Mouse (Mus musculus): ENCODE measurements around the gene Wdr81. TPM values are rescaled to one million over a fixed set of nuclear protein-coding genes. Genes with fewer than 3 reads are reported as not detected.

Wdr81 gene
- polyA plus RNA-seq, 1 experiment from 2014 or later: 5.7 TPM

GRCm38 (mm10) chr11:75434138-75434537 is 20.4 kb downstream of the Wdr81 start:
- no peak for DNase-seq (ENCODE audit: low spot score)
- no peaks in the 10 kb centered on the region for H3K27me3 ChIP-seq (replicated peaks; ENCODE audit: control insufficient read depth, insufficient read depth, low read length)
- H3K27ac ChIP-seq (replicated peaks; ENCODE audit: low read depth, low read length): no peak overlapping the region
- H3K4me2 ChIP-seq (ENCODE audit: low read depth, low read length): no peak overlapping the region
- no peaks in the 10 kb centered on the region for H3K36me3 ChIP-seq (ENCODE audit: control insufficient read depth, insufficient read depth, low read length)
- WGBS: 83% methylated on average over 5 of the region's 5 CpGs
- no peak overlapping the region for H3K4me3 ChIP-seq (ENCODE audit: low read depth, low read length)
- H3K9ac ChIP-seq (ENCODE audit: low read depth, low read length): no peak overlapping the region
- H3K9me3 ChIP-seq (ENCODE audit: control insufficient read depth, low read length): peaks cover 4% of the 10 kb centered on the region; the same call in 1 of the 2 replicates
- no peaks in the 10 kb centered on the region for H3K4me1 ChIP-seq (ENCODE audit: control insufficient read depth, insufficient read depth, low read length)
- no peak for ATAC-seq (ENCODE audit: low read depth)

GRCm38 (mm10) chr11:75431307-75431706 is 23.2 kb downstream of the Wdr81 start:
- Histone ChIP-seq H3K36me3 (ENCODE audit: control insufficient read depth, insufficient read depth, low read length) (no peaks in the 10 kb centered on the region), H3K4me1 (ENCODE audit: control insufficient read depth, insufficient read depth, low read length) (no peaks in the 10 kb centered on the region), H3K4me3 (ENCODE audit: low read depth, low read length) (no peak overlapping the region), H3K27ac (replicated peaks; ENCODE audit: low read depth, low read length) (no peak overlapping the region), H3K9me3 (ENCODE audit: control insufficient read depth, low read length) (peaks cover 4% of the 10 kb centered on the region; the same call in 1 of the 2 replicates), H3K9ac (ENCODE audit: low read depth, low read length) (no peak overlapping the region), H3K4me2 (ENCODE audit: low read depth, low read length) (no peak overlapping the region), H3K27me3 (replicated peaks; ENCODE audit: control insufficient read depth, insufficient read depth, low read length) (no peaks in the 10 kb centered on the region)
- WGBS: 72% methylated on average over 11 of the region's 11 CpGs
- ATAC-seq (ENCODE audit: low read depth) (peak; percentile 71), DNase-seq (ENCODE audit: low spot score) (peak; percentile 63)

GRCm38 (mm10) chr11:75429019-75429705 is 25.4 kb downstream of the Wdr81 start:
- no peak overlapping the region for H3K9ac ChIP-seq (ENCODE audit: low read depth, low read length)
- no peaks in the 10 kb centered on the region for H3K4me1 ChIP-seq (ENCODE audit: control insufficient read depth, insufficient read depth, low read length)
- peaks cover under 1% of the 10 kb centered on the region; the same call in 1 of the 2 replicates for H3K9me3 ChIP-seq (ENCODE audit: control insufficient read depth, low read length)
- no peaks in the 10 kb centered on the region for H3K36me3 ChIP-seq (ENCODE audit: control insufficient read depth, insufficient read depth, low read length)
- H3K4me2 ChIP-seq (ENCODE audit: low read depth, low read length): no peak overlapping the region
- ATAC-seq (ENCODE audit: low read depth) (no peak), DNase-seq (ENCODE audit: low spot score) (no peak)
- WGBS: 84% methylated on average over 9 of the region's 9 CpGs
- no peak overlapping the region for H3K27ac ChIP-seq (replicated peaks; ENCODE audit: low read depth, low read length)
- no peaks in the 10 kb centered on the region for H3K27me3 ChIP-seq (replicated peaks; ENCODE audit: control insufficient read depth, insufficient read depth, low read length)
- no peak overlapping the region for H3K4me3 ChIP-seq (ENCODE audit: low read depth, low read length)

GRCm38 (mm10) chr11:75424459-75424858 is 30.1 kb downstream of the Wdr81 start:
- 89% methylated on average over 3 of the region's 3 CpGs for WGBS
- DNase-seq (ENCODE audit: low spot score) (no peak), ATAC-seq (ENCODE audit: low read depth) (no peak)
- no peaks in the 10 kb centered on the region for H3K27me3 ChIP-seq (replicated peaks; ENCODE audit: control insufficient read depth, insufficient read depth, low read length)
- no peaks in the 10 kb centered on the region for H3K9me3 ChIP-seq (ENCODE audit: control insufficient read depth, low read length)
- no peak overlapping the region for H3K4me3 ChIP-seq (ENCODE audit: low read depth, low read length)
- H3K4me1 ChIP-seq (ENCODE audit: control insufficient read depth, insufficient read depth, low read length): peaks cover 25% of the 10 kb centered on the region
- H3K36me3 ChIP-seq (ENCODE audit: control insufficient read depth, insufficient read depth, low read length): no peaks in the 10 kb centered on the region
- no peak overlapping the region for H3K27ac ChIP-seq (replicated peaks; ENCODE audit: low read depth, low read length)
- H3K9ac ChIP-seq (ENCODE audit: low read depth, low read length): no peak overlapping the region
- H3K4me2 ChIP-seq (ENCODE audit: low read depth, low read length): no peak overlapping the region

GRCm38 (mm10) chr11:75424033-75424432 is 30.5 kb downstream of the Wdr81 start:
- Histone ChIP-seq H3K4me1 (ENCODE audit: control insufficient read depth, insufficient read depth, low read length) (peaks cover 25% of the 10 kb centered on the region), H3K36me3 (ENCODE audit: control insufficient read depth, insufficient read depth, low read length) (no peaks in the 10 kb centered on the region), H3K9ac (ENCODE audit: low read depth, low read length) (no peak overlapping the region), H3K9me3 (ENCODE audit: control insufficient read depth, low read length) (no peaks in the 10 kb centered on the region), H3K4me3 (ENCODE audit: low read depth, low read length) (no peak overlapping the region), H3K27me3 (replicated peaks; ENCODE audit: control insufficient read depth, insufficient read depth, low read length) (no peaks in the 10 kb centered on the region), H3K4me2 (ENCODE audit: low read depth, low read length) (no peak overlapping the region), H3K27ac (replicated peaks; ENCODE audit: low read depth, low read length) (no peak overlapping the region)
- 91% methylated on average over 9 of the region's 9 CpGs for WGBS
- ATAC-seq (ENCODE audit: low read depth) (no peak), DNase-seq (ENCODE audit: low spot score) (no peak)

GRCm38 (mm10) chr11:75423091-75423490 is 31.4 kb downstream of the Wdr81 start:
- ATAC-seq (ENCODE audit: low read depth) (no peak), DNase-seq (ENCODE audit: low spot score) (no peak)
- Histone ChIP-seq H3K27ac (replicated peaks; ENCODE audit: low read depth, low read length) (no peak overlapping the region), H3K9me3 (ENCODE audit: control insufficient read depth, low read length) (no peaks in the 10 kb centered on the region), H3K4me3 (ENCODE audit: low read depth, low read length) (no peak overlapping the region), H3K9ac (ENCODE audit: low read depth, low read length) (no peak overlapping the region), H3K27me3 (replicated peaks; ENCODE audit: control insufficient read depth, insufficient read depth, low read length) (no peaks in the 10 kb centered on the region), H3K36me3 (ENCODE audit: control insufficient read depth, insufficient read depth, low read length) (no peaks in the 10 kb centered on the region), H3K4me2 (ENCODE audit: low read depth, low read length) (no peak overlapping the region), H3K4me1 (ENCODE audit: control insufficient read depth, insufficient read depth, low read length) (peaks cover 25% of the 10 kb centered on the region)
- WGBS: 90% methylated on average over 3 of the region's 3 CpGs

GRCm38 (mm10) chr11:75422013-75422792 is 32.3 kb downstream of the Wdr81 start, which contains the start of gene Serpinf1:
Gene Serpinf1, minus strand, starts transcription at chr11:75422701.
- peaks cover 25% of the 10 kb centered on the region for H3K4me1 ChIP-seq (ENCODE audit: control insufficient read depth, insufficient read depth, low read length)
- peak within 1 kb of the TSS; percentile 63 for H3K4me2 ChIP-seq (ENCODE audit: low read depth, low read length)
- H3K9ac ChIP-seq (ENCODE audit: low read depth, low read length): peak within 1 kb of the TSS; percentile 67
- peak; percentile 41; the same call in 1 of the 2 replicates for ATAC-seq (ENCODE audit: low read depth)
- H3K36me3 ChIP-seq (ENCODE audit: control insufficient read depth, insufficient read depth, low read length): no peaks in the 10 kb centered on the region
- H3K27ac ChIP-seq (replicated peaks; ENCODE audit: low read depth, low read length): peak within 1 kb of the TSS; percentile 79
- no peaks in the 10 kb centered on the region for H3K27me3 ChIP-seq (replicated peaks; ENCODE audit: control insufficient read depth, insufficient read depth, low read length)
- H3K4me3 ChIP-seq (ENCODE audit: low read depth, low read length): peak within 1 kb of the TSS; percentile 52
- no peaks in the 10 kb centered on the region for H3K9me3 ChIP-seq (ENCODE audit: control insufficient read depth, low read length)
- WGBS: 13% methylated on average over 8 of the region's 10 CpGs
- DNase-seq (ENCODE audit: low spot score): peak; percentile 69

- ATAC-seq (ENCODE audit: low read depth) (peak; percentile 77), DNase-seq (ENCODE audit: low spot score) (peak; percentile 83)
- Histone ChIP-seq H3K27ac (replicated peaks; ENCODE audit: low read depth, low read length) (peak overlapping the region; percentile 79), H3K9me3 (ENCODE audit: control insufficient read depth, low read length) (no peaks in the 10 kb centered on the region), H3K4me1 (ENCODE audit: control insufficient read depth, insufficient read depth, low read length) (peaks cover 25% of the 10 kb centered on the region), H3K4me3 (ENCODE audit: low read depth, low read length) (peak overlapping the region; percentile 52), H3K27me3 (replicated peaks; ENCODE audit: control insufficient read depth, insufficient read depth, low read length) (no peaks in the 10 kb centered on the region), H3K9ac (ENCODE audit: low read depth, low read length) (peak overlapping the region; percentile 67), H3K4me2 (ENCODE audit: low read depth, low read length) (peak overlapping the region; percentile 63), H3K36me3 (ENCODE audit: control insufficient read depth, insufficient read depth, low read length) (no peaks in the 10 kb centered on the region)
- WGBS: 21% methylated on average over 6 of the region's 6 CpGs
Observed at GRCm38 (mm10) chr11:75421375-75422012, 33.0 kb downstream of the Wdr81 start.
